8 mouse cellular contexts compared by ENCODE assay signal in the genomic region with DNA sequence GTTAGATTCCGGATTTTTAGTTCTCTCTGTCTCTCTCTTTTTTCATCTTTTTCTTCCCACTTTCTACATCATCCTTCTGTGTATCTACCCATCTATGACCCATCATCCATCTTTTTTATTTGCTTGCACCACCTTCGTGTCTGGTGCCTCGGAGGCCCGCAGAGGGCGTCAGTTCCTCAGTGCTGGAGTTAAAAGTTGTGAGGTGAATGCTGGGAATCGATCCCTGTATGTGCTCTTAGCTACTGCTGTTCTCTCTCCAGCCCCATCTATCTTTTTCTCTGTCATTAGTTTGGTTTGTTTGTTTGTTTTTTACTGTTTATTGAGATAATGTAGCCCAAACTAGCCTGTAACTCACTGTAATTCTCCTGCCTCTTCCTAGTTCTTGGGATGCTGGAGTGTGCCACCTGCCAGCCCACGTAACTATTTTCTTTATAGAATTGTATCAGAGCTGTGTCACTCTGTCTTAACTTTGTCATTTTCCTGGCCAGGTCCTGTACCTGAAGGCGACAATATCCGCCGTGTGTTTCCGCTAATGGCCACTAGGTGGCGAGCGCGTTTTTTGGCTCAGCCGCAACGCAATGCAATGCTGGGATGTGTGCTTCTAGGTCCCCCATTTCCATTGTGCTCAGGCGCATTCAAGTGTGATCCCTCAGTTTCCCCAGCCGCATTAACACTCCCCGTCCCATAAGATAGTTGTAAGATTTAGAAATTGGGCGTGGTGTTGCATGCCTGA. TPM values are rescaled to one million over a fixed set of nuclear protein-coding genes. Genes with fewer than 3 reads are reported as not detected.
A peak's percentile ranks its signal among the peaks of the same experiment; 100 is the strongest.
DNase-seq lines count a peak whose midpoint lies in the region; TF ChIP-seq lines count a peak whose summit lies in the region.

No protein-coding gene starts in this region.

- peaks cover 15% of the 10 kb centered on the region for H3K79me2 ChIP-seq in macrophage (ENCODE audit: inconsistent target)

- peak overlapping the region; percentile 91 for H3K27ac ChIP-seq in left cerebral cortex, adult 2 months
- H3K27ac ChIP-seq in macrophage: peak overlapping the region; percentile 70

- WGBS in macrophage (ENCODE audit: missing documents): under 1% methylated on average over 20 of the region's 20 CpGs

- peaks cover 20% of the 10 kb centered on the region for H3K36me3 ChIP-seq in macrophage (ENCODE audit: inconsistent target)

- DNase-seq in ZHBTc4 (ENCODE audit: low read depth, low spot score): peak; percentile 88
- DNase-seq in cerebellum, postnatal 36 days: peak; percentile 90 to 95
- peak; percentile 72 to 74 for DNase-seq in gastrocnemius, adult 8-10 months (ENCODE audit: low spot score in 2 of 2)
- DNase-seq in hindlimb bud, embryonic 11.5 days (ENCODE audit: extremely low spot score, low read depth, low spot score): peak; percentile 86
- DNase-seq in left cerebral cortex, adult 2 months (ENCODE audit: extremely low spot score in 1 of 2, low spot score in 2 of 2): peak; percentile 83 to 86
- peak; percentile 88 to 89 for DNase-seq in right cerebral cortex, postnatal 10 days (ENCODE audit: low spot score in 2 of 2)
- peak; percentile 89 for DNase-seq in urinary bladder, postnatal 14 days (ENCODE audit: low spot score)

- intact Hi-C loops in left cerebral cortex, adult 2 months (cut with DNase I): loop anchor here (1.0 to 10.0 kb wide), 6 partner anchors 25 to 567 kb away; a partner anchor contains a TSS

- TF ChIP-seq CTCF in left cerebral cortex, adult 2 months (IDR thresholded peaks at IDR 0.05): peak; percentile 85

- peak overlapping the region; percentile 97 for H3K4me3 ChIP-seq in left cerebral cortex, adult 2 months
- H3K4me3 ChIP-seq in macrophage (ENCODE audit: inconsistent target): peak overlapping the region; percentile 90

RNA-seq across cellular contexts. Expression of a gene that starts 0.6 kb away (rescaled TPM):
- total RNA-seq in gastrocnemius, adult 8-10 months (2022): 1,000 to 10,000 TPM in 2 of 4 experiments, 100 to 1,000 TPM in 2; 935 to 1,159 (median 1,025) TPM
- total RNA-seq in left cerebral cortex, adult 2 months (2021): 100 to 1,000 TPM; 588 to 633 TPM
- 100 to 1,000 TPM in 1 of 26 experiments, 10 to 100 TPM in 25; 34.5 to 323 (median 44.7) TPM for total RNA-seq in macrophage (2018; cell fraction: chromatin; rRNA removed)
- total RNA-seq in macrophage (2018; cell fraction: cytosol; rRNA removed): 1,000 to 10,000 TPM in 17 of 26 experiments, 100 to 1,000 TPM in 9; 795 to 2,066 (median 1,262) TPM
- 100 to 1,000 TPM; 112 to 327 (median 178) TPM for total RNA-seq in macrophage (2018; cell fraction: nucleus; rRNA removed)
- polyA plus RNA-seq in macrophage (2018): 1,516 to 2,224 TPM (median 1,908 TPM) in 3 replicates

RNA-seq across cellular contexts. Expression of a gene that starts 5.3 kb away (rescaled TPM):
- not detected for total RNA-seq in gastrocnemius, adult 8-10 months (2022)
- 10 to 100 TPM in 1 of 2 experiments, 1 to 10 TPM in 1; 9.9 to 10.3 TPM for total RNA-seq in left cerebral cortex, adult 2 months (2021)
- not detected for total RNA-seq in macrophage (2018; cell fraction: chromatin; rRNA removed)
- total RNA-seq in macrophage (2018; cell fraction: cytosol; rRNA removed): under 1 TPM in 2 of 26 experiments, not detected in 24; 0.04 to 0.07 TPM
- under 1 TPM in 1 of 26 experiments, not detected in 25; 0.20 TPM for total RNA-seq in macrophage (2018; cell fraction: nucleus; rRNA removed)
- not detected in 3 replicates for polyA plus RNA-seq in macrophage (2018)

RNA-seq across cellular contexts. Expression of a gene that starts 7.9 kb away (rescaled TPM):
- total RNA-seq in gastrocnemius, adult 8-10 months (2022): 10 to 100 TPM in 3 of 4 experiments, 1 to 10 TPM in 1; 9.2 to 15.9 (median 13.7) TPM
- total RNA-seq in left cerebral cortex, adult 2 months (2021): 10 to 100 TPM; 80.4 to 95.7 TPM
- total RNA-seq in macrophage (2018; cell fraction: chromatin; rRNA removed): 100 to 1,000 TPM in 16 of 26 experiments, 10 to 100 TPM in 10; 41.7 to 187 (median 122) TPM
- 10 to 100 TPM; 20.9 to 48.8 (median 31.8) TPM for total RNA-seq in macrophage (2018; cell fraction: cytosol; rRNA removed)
- total RNA-seq in macrophage (2018; cell fraction: nucleus; rRNA removed): 100 to 1,000 TPM in 5 of 26 experiments, 10 to 100 TPM in 21; 43.2 to 119 (median 83.0) TPM
- 20.1 to 42.7 TPM (median 38.1 TPM) in 3 replicates for polyA plus RNA-seq in macrophage (2018)

RNA-seq across cellular contexts. Expression of a gene that starts 24.1 kb away (rescaled TPM):
- total RNA-seq in gastrocnemius, adult 8-10 months (2022): 10 to 100 TPM; 61.7 to 77.8 (median 67.5) TPM
- 10 to 100 TPM; 94.8 to 99.0 TPM for total RNA-seq in left cerebral cortex, adult 2 months (2021)
- 10 to 100 TPM; 13.2 to 34.3 (median 24.5) TPM for total RNA-seq in macrophage (2018; cell fraction: chromatin; rRNA removed)
- total RNA-seq in macrophage (2018; cell fraction: cytosol; rRNA removed): 10 to 100 TPM; 30.4 to 56.5 (median 42.0) TPM
- 10 to 100 TPM; 18.9 to 41.0 (median 29.8) TPM for total RNA-seq in macrophage (2018; cell fraction: nucleus; rRNA removed)
- 47.6 to 62.3 TPM (median 58.2 TPM) in 3 replicates for polyA plus RNA-seq in macrophage (2018)

RNA-seq across cellular contexts. Expression of a gene that starts 34.8 kb away (rescaled TPM):
- 10 to 100 TPM; 18.0 to 21.5 (median 20.5) TPM for total RNA-seq in gastrocnemius, adult 8-10 months (2022)
- 10 to 100 TPM; 20.0 to 20.4 TPM for total RNA-seq in left cerebral cortex, adult 2 months (2021)
- total RNA-seq in macrophage (2018; cell fraction: chromatin; rRNA removed): 1 to 10 TPM in 15 of 26 experiments, under 1 TPM in 8, not detected in 3; 0.22 to 3.5 (median 1.3) TPM
- total RNA-seq in macrophage (2018; cell fraction: cytosol; rRNA removed): 1 to 10 TPM; 1.0 to 3.8 (median 2.1) TPM
- 1 to 10 TPM in 16 of 26 experiments, under 1 TPM in 10; 0.21 to 2.7 (median 1.2) TPM for total RNA-seq in macrophage (2018; cell fraction: nucleus; rRNA removed)
- 1.2 to 1.7 TPM (median 1.6 TPM) in 3 replicates for polyA plus RNA-seq in macrophage (2018)

Comparison
In these comparisons a context has a peak if more than half of its experiments do, and no peak if none do; other contexts are left out.
1. Peak in every context shown above with its lines: DNase-seq, H3K4me3 ChIP-seq and H3K27ac ChIP-seq.
2. RNA of a gene that starts 5.3 kb away (total RNA-seq): 9.9 to 10.3 TPM in left cerebral cortex, adult 2 months; not detected in gastrocnemius, adult 8-10 months; every median in the first group is over 10 times any median in the second.
3. RNA of a gene that starts 7.9 kb away (total RNA-seq): 80.4 to 95.7 TPM in left cerebral cortex, adult 2 months; 9.2 to 15.9 TPM in gastrocnemius, adult 8-10 months; every median in the first group is over 4 times any median in the second.